Mouse (Mus musculus) CH12.LX (cell line): ENCODE results near the gene Itprip. TPM values are rescaled to one million over a fixed set of nuclear protein-coding genes. Genes with fewer than 3 reads are reported as not detected.

Experiments
- DNase-seq: peaks from one replicate; pipeline ENCODE4 v3.0.0-alpha.2; 2013; ENCODE audit errors: extremely low read depth
- H3K27ac ChIP-seq: 2 replicates; pipeline ENCODE4 v1.5.1; 2012; ENCODE audit warnings: low read depth, mild to moderate bottlenecking, control low read depth, moderate library complexity; ENCODE audit not compliant: insufficient read depth
- H3K27me3 ChIP-seq: replicated peaks from 2 replicates; pipeline ENCODE3; 2012; ENCODE audit warnings: inconsistent platforms
- H3K36me3 ChIP-seq, 2 experiments: replicated peaks in 1 of 2; 2 replicates each; pipeline versions ENCODE3 to v1.6.1; 2012; ENCODE audit warnings: inconsistent platforms in 1 of 2, low read length in 1 of 2, mild to moderate bottlenecking in 1 of 2, mixed read lengths in 1 of 2, moderate library complexity in 1 of 2; ENCODE audit not compliant: control insufficient read depth in 1 of 2, insufficient read depth in 1 of 2
- H3K4me1 ChIP-seq, 2 experiments: 2 replicates each; pipeline ENCODE4 v1.6.1; 2012; ENCODE audit warnings: inconsistent platforms in 1 of 2, moderate library complexity in 1 of 2; ENCODE audit not compliant: insufficient read depth in 2 of 2, control insufficient read depth in 1 of 2
- H3K4me2 ChIP-seq: 2 replicates; pipeline ENCODE4 v1.6.1; 2012; ENCODE audit warnings: low read depth, mild to moderate bottlenecking, control low read depth; ENCODE audit not compliant: poor library complexity, insufficient read depth, severe bottlenecking
- H3K4me3 ChIP-seq, 3 experiments: fragments of 150-350 bp in 1 of 3; sonication (generic) in 1 of 3; replicated peaks in 1 of 3; 2 replicates each; pipeline versions ENCODE3 to v1.5.1; 2011 to 2012; ENCODE audit warnings: low read depth in 2 of 3, low read length in 2 of 3, mild to moderate bottlenecking in 2 of 3, moderate library complexity in 2 of 3, control low read depth in 1 of 3, improper control_type of control experiment in 1 of 3, inconsistent platforms in 1 of 3, mixed read lengths in 1 of 3; ENCODE audit not compliant: poor library complexity in 1 of 3
- H3K79me2 ChIP-seq: replicated peaks from 2 replicates; pipeline ENCODE4 v1.6.1; 2012; ENCODE audit warnings: mild to moderate bottlenecking, moderate library complexity; ENCODE audit not compliant: control insufficient read depth, poor library complexity, insufficient read depth, severe bottlenecking; ENCODE audit errors: extremely low read depth
- H3K9ac ChIP-seq: 2 replicates; pipeline ENCODE4 v1.6.1; 2012; ENCODE audit warnings: low read depth, mild to moderate bottlenecking, control low read depth, moderate library complexity; ENCODE audit not compliant: insufficient read depth
- H3K9me3 ChIP-seq: replicated peaks from 2 replicates; pipeline ENCODE3; 2012; ENCODE audit warnings: low read length, inconsistent platforms, mixed read lengths
- BHLHE40 ChIP-seq: IDR thresholded peaks from 2 replicates; pipeline ENCODE4 v1.6.1; 2011; ENCODE audit warnings: mild to moderate bottlenecking, low read depth, low read length, improper control_type of control experiment
- GABPA ChIP-seq: IDR thresholded peaks from 2 replicates; pipeline ENCODE4 v1.6.1; 2012; ENCODE audit warnings: low read depth, low read length, improper control_type of control experiment, inconsistent platforms; ENCODE audit not compliant: insufficient replicate concordance
- JUN ChIP-seq: IDR thresholded peaks from 2 replicates; pipeline ENCODE4 v1.6.1; 2011; ENCODE audit warnings: low read depth, mild to moderate bottlenecking, low read length, improper control_type of control experiment, moderate library complexity; ENCODE audit not compliant: insufficient read depth
- JUND ChIP-seq: conservative IDR thresholded peaks from 2 replicates; pipeline ENCODE4 v1.6.1; 2011; ENCODE audit warnings: low read depth, low read length, improper control_type of control experiment
- KAT2A ChIP-seq: IDR thresholded peaks from 2 replicates; pipeline ENCODE4 v1.6.1; 2012; ENCODE audit warnings: low read length, improper control_type of control experiment, inconsistent platforms; ENCODE audit not compliant: insufficient replicate concordance
- MAFK ChIP-seq: IDR thresholded peaks from 2 replicates; pipeline ENCODE4 v1.6.1; 2011; ENCODE audit warnings: low read length, improper control_type of control experiment; ENCODE audit not compliant: insufficient replicate concordance
- MAZ ChIP-seq: IDR thresholded peaks from 2 replicates; pipeline ENCODE4 v1.6.1; 2012; ENCODE audit warnings: low read depth, mild to moderate bottlenecking, inconsistent platforms, low read length, improper control_type of control experiment, moderate library complexity
- MYC ChIP-seq: IDR thresholded peaks from 2 replicates; pipeline ENCODE4 v1.6.1; 2011; ENCODE audit warnings: low read depth, mild to moderate bottlenecking, improper control_type of control experiment, low read length
- NELFE ChIP-seq: IDR thresholded peaks from 2 replicates; pipeline ENCODE4 v1.6.1; 2011; ENCODE audit warnings: low read depth, low read length, improper control_type of control experiment
- POLR2A ChIP-seq: IDR thresholded peaks from 2 replicates; pipeline ENCODE4 v1.6.1; 2011; ENCODE audit warnings: low read depth, mild to moderate bottlenecking, improper control_type of control experiment, low read length
- RCOR1 ChIP-seq: conservative IDR thresholded peaks from 2 replicates; pipeline ENCODE4 v1.6.1; 2012; ENCODE audit warnings: low read depth, mild to moderate bottlenecking, inconsistent platforms, low read length, improper control_type of control experiment
- SIN3A ChIP-seq: IDR thresholded peaks from 2 replicates; pipeline ENCODE4 v1.6.1; 2012; ENCODE audit warnings: low read length, improper control_type of control experiment, inconsistent platforms
- SMC3 ChIP-seq: IDR thresholded peaks from 2 replicates; pipeline ENCODE4 v1.6.1; 2011; ENCODE audit warnings: low read depth, low read length, improper control_type of control experiment
- TCF12 ChIP-seq: IDR thresholded peaks from 2 replicates; pipeline ENCODE4 v1.6.1; 2014; ENCODE audit warnings: low read depth, mild to moderate bottlenecking, inconsistent platforms, low read length, improper control_type of control experiment
- UBTF ChIP-seq: IDR thresholded peaks from 2 replicates; pipeline ENCODE4 v1.6.1; 2012; ENCODE audit warnings: low read depth, mild to moderate bottlenecking, inconsistent platforms, low read length, improper control_type of control experiment, moderate library complexity
- USF2 ChIP-seq: conservative IDR thresholded peaks from 2 replicates; pipeline ENCODE4 v1.6.1; 2011; ENCODE audit warnings: low read depth, low read length, improper control_type of control experiment
- ZC3H11A ChIP-seq: IDR thresholded peaks from 2 replicates; pipeline ENCODE4 v1.6.1; 2012; ENCODE audit warnings: low read depth, mild to moderate bottlenecking, inconsistent platforms, low read length, improper control_type of control experiment
- dilution Hi-C: fragments of 300-500 bp; cut with MboI; formaldehyde crosslinking; loops from 2 replicates; pipeline ENCODE4 v1.14.3; 2020; ENCODE audit warnings: low sequenced_read_pairs; ENCODE audit not compliant: extremely low pct_unique_long_range_greater_than_20kb, extremely low pct_ligation_motif_present
- in situ Hi-C: fragments of 300-500 bp; cut with MboI; formaldehyde crosslinking; loops from 3 replicates; pipeline ENCODE4 v1.14.3; 2019; ENCODE audit warnings: low sequenced_read_pairs, low pct_ligation_motif_present, low pct_unique_long_range_greater_than_20kb, mixed read lengths
- polyA plus RNA-seq: library from polyadenylated mRNA; unstranded; fragments of >175 nt; gene quantifications from 2 replicates; pipeline ENCODE4 v1.2.1, GENCODE M21; 2012; ENCODE audit warnings: low read depth; ENCODE audit not compliant: insufficient read length
- total RNA-seq, 2 experiments: library from RNA; depleted of rRNA; stranded (reverse); fragments of 300-350 nt in 1 of 2; fragments of >200 nt in 1 of 2; gene quantifications; 2 replicates each; pipeline ENCODE4 v1.2.3; 2012 to 2014

Itprip gene
- total and polyA plus RNA-seq, 3 experiments, result 9.5 to 10.9 (median 9.9) TPM

GRCm38 (mm10) chr19:47915251-47915650 is 3.8 kb downstream of the Itprip start:
- Histone ChIP-seq H3K9me3 (no peaks in the 10 kb centered on the region), H3K4me3 (no peak overlapping the region), H3K4me1 (peaks cover 22 to 68% of the 10 kb centered on the region in 2 experiments), H3K9ac (no peak overlapping the region), H3K36me3 (peaks cover 0 to 55% of the 10 kb centered on the region in 2 experiments), H3K27ac (no peak overlapping the region), H3K79me2 (peaks cover 16% of the 10 kb centered on the region; the same call in 1 of the 2 replicates), H3K4me2 (no peak overlapping the region), H3K27me3 (no peaks in the 10 kb centered on the region)
- dilution Hi-C loops (no loop called here), in situ Hi-C loops (no loop called here)
- peak; percentile 27; the same call in 1 of the 2 replicates for TF ChIP-seq BHLHE40
- no peak for TF ChIP-seq RCOR1
- DNase-seq, result peak; percentile 32

DNA sequence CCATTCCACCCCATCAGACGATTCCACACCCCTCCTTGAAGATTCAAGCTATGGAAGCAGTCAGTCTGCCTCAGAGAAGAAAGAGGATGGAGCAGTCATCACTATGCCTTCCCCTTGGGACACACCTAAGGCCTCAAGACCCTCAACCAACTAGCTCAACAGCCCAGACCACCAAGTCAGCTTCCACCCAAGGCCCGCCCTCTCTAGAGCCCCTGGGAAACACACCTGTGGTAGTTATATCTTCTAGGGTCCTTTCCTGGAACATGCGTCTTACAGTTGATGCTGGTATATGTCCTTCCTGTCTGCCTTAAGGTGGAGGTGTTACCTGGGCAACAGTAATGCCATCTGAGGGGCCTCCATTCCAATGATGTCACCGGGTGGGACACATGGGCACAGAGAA is 4.9 kb downstream of the Itprip start:
- in situ Hi-C loops (no loop called here), dilution Hi-C loops (no loop called here)
- no peak for DNase-seq
- H3K9ac ChIP-seq, result no peak overlapping the region
- no peak overlapping the region for H3K27ac ChIP-seq
- peaks cover 0 to 56% of the 10 kb centered on the region in 2 experiments for H3K36me3 ChIP-seq
- H3K4me2 ChIP-seq, result no peak overlapping the region
- no peak overlapping the region for H3K4me3 ChIP-seq
- H3K4me1 ChIP-seq, result peaks cover 27 to 73% of the 10 kb centered on the region in 2 experiments
- no peak for TF ChIP-seq UBTF
- TF ChIP-seq MYC, result no peak
- no peak for TF ChIP-seq JUND
- no peak for TF ChIP-seq ZC3H11A
- no peak for TF ChIP-seq SMC3
- TF ChIP-seq USF2, result no peak
- no peak for TF ChIP-seq MAZ
- TF ChIP-seq TCF12, result no peak
- TF ChIP-seq MAFK, result no peak
- TF ChIP-seq NELFE, result no peak
- no peak for TF ChIP-seq RCOR1
- no peak for TF ChIP-seq KAT2A
- no peak for TF ChIP-seq JUN
- TF ChIP-seq POLR2A, result no peak
- TF ChIP-seq BHLHE40, result no peak
- TF ChIP-seq SIN3A, result no peak
- TF ChIP-seq GABPA, result no peak
- H3K27me3 ChIP-seq, result no peaks in the 10 kb centered on the region
- peaks cover 21% of the 10 kb centered on the region; the same call in 1 of the 2 replicates for H3K79me2 ChIP-seq
- no peaks in the 10 kb centered on the region for H3K9me3 ChIP-seq
